Mouse (Mus musculus): ENCODE data around the gene Numb. TPM values are rescaled to one million over a fixed set of nuclear protein-coding genes. Genes with fewer than 3 reads are reported as not detected.
"Not testable (repeated sequence)": the region's sequence is repeated elsewhere in the genome, so short reads cannot be mapped to it uniquely, and the experiment has no call there.

The Numb gene
- polyA plus RNA-seq, 1 experiment from 2014 or later = 33.1 TPM

- Histone ChIP-seq H3K9me3 (no peaks in the 10 kb centered on the region), H3K4me3 (peak overlapping the region; percentile 89), H3K9ac (peak overlapping the region; percentile 91), H3K27me3 (no peaks in the 10 kb centered on the region), H3K4me2 (peak overlapping the region; percentile 88), H3K27ac (peak overlapping the region; percentile 92), H3K4me1 (peaks cover 32% of the 10 kb centered on the region), H3K36me3 (no peaks in the 10 kb centered on the region)
- 0 out of 2 replicates have a peak, but pooled peaks have one; percentile 13 for ATAC-seq (ENCODE audit: insufficient number of reproducible peaks, insufficient read depth, low FRiP score, low TSS enrichment, low read depth)
- WGBS = 1% methylated on average over 31 of the region's 31 CpGs
Measured at GRCm38 (mm10) chr12:83920721-83921441, 853 bp downstream of the Numb start.

GRCm38 (mm10) chr12:83916884-83917283 lies 4.8 kb downstream of the Numb start:
- ATAC-seq (ENCODE audit: insufficient number of reproducible peaks, insufficient read depth, low FRiP score, low TSS enrichment, low read depth) = no peak
- no peaks in the 10 kb centered on the region for H3K9me3 ChIP-seq
- H3K4me1 ChIP-seq = peaks cover 30% of the 10 kb centered on the region
- peaks cover 5% of the 10 kb centered on the region; the same call in 1 of the 2 replicates for H3K36me3 ChIP-seq
- no peaks in the 10 kb centered on the region for H3K27me3 ChIP-seq
- no peak overlapping the region for H3K4me3 ChIP-seq
- peak overlapping the region; percentile 28; the same call in 1 of the 2 replicates for H3K27ac ChIP-seq
- H3K4me2 ChIP-seq = no peak overlapping the region
- WGBS = 77% methylated on average over 9 of the region's 9 CpGs
- H3K9ac ChIP-seq = no peak overlapping the region

- H3K27ac ChIP-seq = no peak overlapping the region
- H3K27me3 ChIP-seq = no peaks in the 10 kb centered on the region
- no peak overlapping the region for H3K4me3 ChIP-seq
- H3K4me1 ChIP-seq = peaks cover 19% of the 10 kb centered on the region
- peaks cover 5% of the 10 kb centered on the region; the same call in 1 of the 2 replicates for H3K36me3 ChIP-seq
- 81% methylated on average over 1 of the region's 1 CpGs for WGBS
- H3K9ac ChIP-seq = no peak overlapping the region
- H3K9me3 ChIP-seq = no peaks in the 10 kb centered on the region
- no peak overlapping the region for H3K4me2 ChIP-seq
- no peak for ATAC-seq (ENCODE audit: insufficient number of reproducible peaks, insufficient read depth, low FRiP score, low TSS enrichment, low read depth)
Measured at GRCm38 (mm10) chr12:83914797-83915196, 6.9 kb downstream of the Numb start.

- Histone ChIP-seq H3K36me3 (peaks cover 5% of the 10 kb centered on the region; the same call in 1 of the 2 replicates), H3K27ac (no peak overlapping the region), H3K4me1 (peaks cover 19% of the 10 kb centered on the region), H3K9me3 (no peaks in the 10 kb centered on the region), H3K4me2 (no peak overlapping the region), H3K27me3 (no peaks in the 10 kb centered on the region), H3K9ac (no peak overlapping the region), H3K4me3 (no peak overlapping the region)
- no peak for ATAC-seq (ENCODE audit: insufficient number of reproducible peaks, insufficient read depth, low FRiP score, low TSS enrichment, low read depth)
- 83% methylated on average over 4 of the region's 4 CpGs for WGBS
Measured at GRCm38 (mm10) chr12:83914202-83914740, 7.5 kb downstream of the Numb start.

- 81% methylated on average over 2 of the region's 2 CpGs for WGBS
- ATAC-seq (ENCODE audit: insufficient number of reproducible peaks, insufficient read depth, low FRiP score, low TSS enrichment, low read depth) = no peak
- H3K4me1 ChIP-seq = peaks cover 14% of the 10 kb centered on the region
Measured at GRCm38 (mm10) chr12:83910451-83910850, 11.3 kb downstream of the Numb start.

GRCm38 (mm10) chr12:83892926-83893325 lies 28.8 kb downstream of the Numb start:
- WGBS = 92% methylated on average over 1 of the region's 1 CpGs
- ATAC-seq (ENCODE audit: insufficient number of reproducible peaks, insufficient read depth, low FRiP score, low TSS enrichment, low read depth) = no peak
- H3K9me3 ChIP-seq = no peaks in the 10 kb centered on the region

More at GRCm38 (mm10) chr12:83910451-83910850, 11.3 kb downstream of the Numb start:
- no peak overlapping the region for H3K9ac ChIP-seq
- peaks cover 5% of the 10 kb centered on the region; the same call in 1 of the 2 replicates for H3K36me3 ChIP-seq
- H3K27me3 ChIP-seq = no peaks in the 10 kb centered on the region
- no peak overlapping the region for H3K4me3 ChIP-seq
- no peaks in the 10 kb centered on the region for H3K9me3 ChIP-seq
- no peak overlapping the region for H3K4me2 ChIP-seq
- H3K27ac ChIP-seq = no peak overlapping the region

GRCm38 (mm10) chr12:83891278-83891677 lies 30.5 kb downstream of the Numb start:
- H3K36me3 ChIP-seq = peaks cover 24% of the 10 kb centered on the region
- WGBS = 97% methylated on average over 2 of the region's 2 CpGs
- ATAC-seq (ENCODE audit: insufficient number of reproducible peaks, insufficient read depth, low FRiP score, low TSS enrichment, low read depth) = no peak
- no peak overlapping the region for H3K4me2 ChIP-seq
- no peak overlapping the region for H3K27ac ChIP-seq
- H3K9me3 ChIP-seq = no peaks in the 10 kb centered on the region
- H3K4me3 ChIP-seq = no peak overlapping the region
- no peak overlapping the region for H3K9ac ChIP-seq
- H3K27me3 ChIP-seq = no peaks in the 10 kb centered on the region
- no peaks in the 10 kb centered on the region for H3K4me1 ChIP-seq

More at GRCm38 (mm10) chr12:83892926-83893325, 28.8 kb downstream of the Numb start:
- Histone ChIP-seq H3K4me1 (no peaks in the 10 kb centered on the region), H3K36me3 (peaks cover 18% of the 10 kb centered on the region), H3K27me3 (no peaks in the 10 kb centered on the region), H3K4me3 (no peak overlapping the region), H3K9ac (no peak overlapping the region), H3K4me2 (no peak overlapping the region), H3K27ac (no peak overlapping the region)

GRCm38 (mm10) chr12:83889128-83889527 lies 32.6 kb downstream of the Numb start:
- Histone ChIP-seq H3K4me2 (no peak overlapping the region), H3K4me3 (no peak overlapping the region), H3K27me3 (no peaks in the 10 kb centered on the region), H3K36me3 (peaks cover 36% of the 10 kb centered on the region), H3K9ac (no peak overlapping the region), H3K27ac (no peak overlapping the region), H3K9me3 (no peaks in the 10 kb centered on the region), H3K4me1 (no peaks in the 10 kb centered on the region)
- no peak for ATAC-seq (ENCODE audit: insufficient number of reproducible peaks, insufficient read depth, low FRiP score, low TSS enrichment, low read depth)
- 91% methylated on average over 1 of the region's 1 CpGs for whole genome bisulfite sequencing

GRCm38 (mm10) chr12:83885516-83886285 lies 36.0 kb downstream of the Numb start:
- peaks cover 19% of the 10 kb centered on the region for H3K36me3 ChIP-seq
- ATAC-seq (ENCODE audit: insufficient number of reproducible peaks, insufficient read depth, low FRiP score, low TSS enrichment, low read depth) = no peak
- WGBS = 88% methylated on average over 7 of the region's 7 CpGs

GRCm38 (mm10) chr12:83885065-83885464 lies 36.7 kb downstream of the Numb start:
- not testable (repeated sequence) for H3K9ac ChIP-seq; H3K4me3 ChIP-seq; H3K4me1 ChIP-seq; H3K27me3 ChIP-seq; H3K4me2 ChIP-seq; ATAC-seq (ENCODE audit: insufficient number of reproducible peaks, insufficient read depth, low FRiP score, low TSS enrichment, low read depth); H3K27ac ChIP-seq; H3K9me3 ChIP-seq
- WGBS = 98% methylated on average over 5 of the region's 5 CpGs
- H3K36me3 ChIP-seq = peaks cover 19% of the 10 kb centered on the region

More at GRCm38 (mm10) chr12:83885516-83886285, 36.0 kb downstream of the Numb start:
- H3K27me3 ChIP-seq = no peaks in the 10 kb centered on the region
- no peak overlapping the region for H3K4me3 ChIP-seq
- no peaks in the 10 kb centered on the region for H3K9me3 ChIP-seq
- 0 out of 2 replicates have a peak, but pooled peaks cover 7% of the 10 kb centered on the region for H3K4me1 ChIP-seq
- no peak overlapping the region for H3K4me2 ChIP-seq
- no peak overlapping the region for H3K9ac ChIP-seq
- H3K27ac ChIP-seq = no peak overlapping the region

- 77% methylated on average over 7 of the region's 7 CpGs for WGBS
- Histone ChIP-seq H3K36me3 (peaks cover 19% of the 10 kb centered on the region), H3K27me3 (no peaks in the 10 kb centered on the region), H3K4me2 (no peak overlapping the region), H3K9me3 (no peaks in the 10 kb centered on the region), H3K4me3 (no peak overlapping the region), H3K27ac (peak overlapping the region; percentile 68; the same call in 1 of the 2 replicates), H3K9ac (no peak overlapping the region), H3K4me1 (0 out of 2 replicates have a peak, but pooled peaks cover 7% of the 10 kb centered on the region)
- no peak for ATAC-seq (ENCODE audit: insufficient number of reproducible peaks, insufficient read depth, low FRiP score, low TSS enrichment, low read depth)
Measured at GRCm38 (mm10) chr12:83882503-83882902, 39.2 kb downstream of the Numb start.
